Mouse (Mus musculus): ENCODE data around the gene Hexim2. TPM values are rescaled to one million over a fixed set of nuclear protein-coding genes. Genes with fewer than 3 reads are reported as not detected.

Gene Hexim2
- polyA plus RNA-seq, 1 experiment from 2014 or later = 3.5 TPM

GRCm38 (mm10) chr11:103173041-103173770 lies 41.0 kb downstream of the Hexim2 start:
- TF ChIP-seq CTCF (IDR thresholded peaks at IDR 0.05; ENCODE audit: low read depth) = no peak
- H3K9ac ChIP-seq (ENCODE audit: low read depth, low read length) = no peak overlapping the region
- no peaks in the 10 kb centered on the region for H3K9me3 ChIP-seq (ENCODE audit: control insufficient read depth)
- peaks cover 27% of the 10 kb centered on the region for H3K27me3 ChIP-seq (replicated peaks; ENCODE audit: control insufficient read depth, insufficient read depth, low read length)
- no peak overlapping the region for H3K4me3 ChIP-seq (ENCODE audit: low read depth, low read length)
- H3K27ac ChIP-seq (ENCODE audit: low read depth, low read length) = no peak overlapping the region
- no peak for ATAC-seq
- 78% methylated on average over 7 of the region's 7 CpGs for WGBS
- H3K4me2 ChIP-seq (replicated peaks; ENCODE audit: low read depth) = no peak overlapping the region
- H3K4me1 ChIP-seq (replicated peaks; ENCODE audit: control insufficient read depth, insufficient read depth, low read length) = peaks cover 5% of the 10 kb centered on the region; the same call in 1 of the 2 replicates
- no peaks in the 10 kb centered on the region for H3K36me3 ChIP-seq (ENCODE audit: control insufficient read depth, insufficient read depth)

- H3K4me3 ChIP-seq (ENCODE audit: low read depth, low read length) = no peak overlapping the region
- H3K9me3 ChIP-seq (ENCODE audit: control insufficient read depth) = no peaks in the 10 kb centered on the region
- H3K9ac ChIP-seq (ENCODE audit: low read depth, low read length) = no peak overlapping the region
- H3K4me1 ChIP-seq (replicated peaks; ENCODE audit: control insufficient read depth, insufficient read depth, low read length) = peaks cover 5% of the 10 kb centered on the region; the same call in 1 of the 2 replicates
- no peaks in the 10 kb centered on the region for H3K36me3 ChIP-seq (ENCODE audit: control insufficient read depth, insufficient read depth)
- WGBS = 93% methylated on average over 11 of the region's 11 CpGs
- TF ChIP-seq CTCF (IDR thresholded peaks at IDR 0.05; ENCODE audit: low read depth) = no peak
- H3K27ac ChIP-seq (ENCODE audit: low read depth, low read length) = no peak overlapping the region
- peaks cover 27% of the 10 kb centered on the region for H3K27me3 ChIP-seq (replicated peaks; ENCODE audit: control insufficient read depth, insufficient read depth, low read length)
- ATAC-seq = no peak
- H3K4me2 ChIP-seq (replicated peaks; ENCODE audit: low read depth) = no peak overlapping the region
Measured at GRCm38 (mm10) chr11:103173771-103174344, 41.6 kb downstream of the Hexim2 start.

GRCm38 (mm10) chr11:103174411-103174832 lies 42.2 kb downstream of the Hexim2 start:
- no peak overlapping the region for H3K4me3 ChIP-seq (ENCODE audit: low read depth, low read length)
- peaks cover 5% of the 10 kb centered on the region; the same call in 1 of the 2 replicates for H3K4me1 ChIP-seq (replicated peaks; ENCODE audit: control insufficient read depth, insufficient read depth, low read length)
- peaks cover 24% of the 10 kb centered on the region for H3K27me3 ChIP-seq (replicated peaks; ENCODE audit: control insufficient read depth, insufficient read depth, low read length)
- no peak for ATAC-seq
- no peak overlapping the region for H3K9ac ChIP-seq (ENCODE audit: low read depth, low read length)
- TF ChIP-seq CTCF (IDR thresholded peaks at IDR 0.05; ENCODE audit: low read depth) = no peak
- no peaks in the 10 kb centered on the region for H3K9me3 ChIP-seq (ENCODE audit: control insufficient read depth)
- 78% methylated on average over 5 of the region's 5 CpGs for WGBS
- no peaks in the 10 kb centered on the region for H3K36me3 ChIP-seq (ENCODE audit: control insufficient read depth, insufficient read depth)
- no peak overlapping the region for H3K4me2 ChIP-seq (replicated peaks; ENCODE audit: low read depth)
- H3K27ac ChIP-seq (ENCODE audit: low read depth, low read length) = no peak overlapping the region

- H3K27me3 ChIP-seq (replicated peaks; ENCODE audit: control insufficient read depth, insufficient read depth, low read length) = peaks cover 19% of the 10 kb centered on the region
- H3K4me3 ChIP-seq (ENCODE audit: low read depth, low read length) = no peak overlapping the region
- peaks cover 5% of the 10 kb centered on the region; the same call in 1 of the 2 replicates for H3K4me1 ChIP-seq (replicated peaks; ENCODE audit: control insufficient read depth, insufficient read depth, low read length)
- no peak overlapping the region for H3K27ac ChIP-seq (ENCODE audit: low read depth, low read length)
- H3K4me2 ChIP-seq (replicated peaks; ENCODE audit: low read depth) = no peak overlapping the region
- no peak for TF ChIP-seq CTCF (IDR thresholded peaks at IDR 0.05; ENCODE audit: low read depth)
- 55% methylated on average over 8 of the region's 8 CpGs for WGBS
- ATAC-seq = no peak
- no peak overlapping the region for H3K9ac ChIP-seq (ENCODE audit: low read depth, low read length)
- no peaks in the 10 kb centered on the region for H3K9me3 ChIP-seq (ENCODE audit: control insufficient read depth)
- no peaks in the 10 kb centered on the region for H3K36me3 ChIP-seq (ENCODE audit: control insufficient read depth, insufficient read depth)
Measured at GRCm38 (mm10) chr11:103174891-103175391, 42.7 kb downstream of the Hexim2 start.

- H3K4me2 ChIP-seq (replicated peaks; ENCODE audit: low read depth) = no peak overlapping the region
- H3K9me3 ChIP-seq (ENCODE audit: control insufficient read depth) = no peaks in the 10 kb centered on the region
- H3K27ac ChIP-seq (ENCODE audit: low read depth, low read length) = no peak overlapping the region
- H3K36me3 ChIP-seq (ENCODE audit: control insufficient read depth, insufficient read depth) = no peaks in the 10 kb centered on the region
- no peak for TF ChIP-seq CTCF (IDR thresholded peaks at IDR 0.05; ENCODE audit: low read depth)
- H3K27me3 ChIP-seq (replicated peaks; ENCODE audit: control insufficient read depth, insufficient read depth, low read length) = peaks cover 10% of the 10 kb centered on the region; the same call in 1 of the 2 replicates
- 72% methylated on average over 14 of the region's 14 CpGs for WGBS
- H3K4me1 ChIP-seq (replicated peaks; ENCODE audit: control insufficient read depth, insufficient read depth, low read length) = no peaks in the 10 kb centered on the region; the same call in 1 of the 2 replicates
- H3K9ac ChIP-seq (ENCODE audit: low read depth, low read length) = no peak overlapping the region
- ATAC-seq = no peak
- no peak overlapping the region for H3K4me3 ChIP-seq (ENCODE audit: low read depth, low read length)
Measured at GRCm38 (mm10) chr11:103175688-103176442, 43.6 kb downstream of the Hexim2 start.

GRCm38 (mm10) chr11:103176510-103176909 lies 44.3 kb downstream of the Hexim2 start:
- Histone ChIP-seq H3K4me1 (replicated peaks; ENCODE audit: control insufficient read depth, insufficient read depth, low read length) (no peaks in the 10 kb centered on the region), H3K4me3 (ENCODE audit: low read depth, low read length) (no peak overlapping the region), H3K9ac (ENCODE audit: low read depth, low read length) (no peak overlapping the region), H3K27me3 (replicated peaks; ENCODE audit: control insufficient read depth, insufficient read depth, low read length) (peaks cover 4% of the 10 kb centered on the region; the same call in 1 of the 2 replicates), H3K36me3 (ENCODE audit: control insufficient read depth, insufficient read depth) (no peaks in the 10 kb centered on the region), H3K4me2 (replicated peaks; ENCODE audit: low read depth) (no peak overlapping the region), H3K27ac (ENCODE audit: low read depth, low read length) (no peak overlapping the region), H3K9me3 (ENCODE audit: control insufficient read depth) (no peaks in the 10 kb centered on the region)
- TF ChIP-seq CTCF (IDR thresholded peaks at IDR 0.05; ENCODE audit: low read depth) = no peak
- ATAC-seq = no peak
- WGBS = 92% methylated on average over 1 of the region's 1 CpGs
